Mouse (Mus musculus): ENCODE results near the gene Olfr1033. TPM values are rescaled to one million over a fixed set of nuclear protein-coding genes. Genes with fewer than 3 reads are reported as not detected.
"Not testable (repeated sequence)": the region's sequence is repeated elsewhere in the genome, so short reads cannot be mapped to it uniquely, and the experiment has no call there.

The Olfr1033 gene
- not detected for total RNA-seq (2022)

DNA sequence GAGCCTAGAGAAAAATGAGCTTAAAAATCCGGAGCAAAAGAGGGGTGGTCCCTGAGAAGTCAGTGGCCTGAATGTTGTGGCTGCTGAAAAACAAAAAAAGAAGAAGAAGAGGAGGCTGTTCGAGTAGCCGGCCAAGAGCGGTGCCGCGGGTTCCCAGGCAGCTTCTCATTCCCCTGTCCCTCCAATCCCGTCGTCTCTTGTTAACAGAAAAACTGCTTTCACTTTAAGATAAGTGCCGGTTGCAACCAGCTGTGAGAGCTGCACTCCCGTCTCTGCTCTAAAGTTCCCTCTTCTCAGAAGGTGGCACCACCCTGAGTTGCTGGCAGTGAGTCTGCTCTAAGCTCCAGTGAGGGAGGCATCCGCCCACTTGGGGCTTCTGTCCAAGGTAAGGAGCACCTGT, at the start of gene Olfr1033:
Gene Olfr1033 (plus strand): TSS at position 228 of the 400 bp plus-strand sequence.
- DNase-seq (ENCODE audit: low spot score in 2 of 2) = not testable (repeated sequence)

DNA sequence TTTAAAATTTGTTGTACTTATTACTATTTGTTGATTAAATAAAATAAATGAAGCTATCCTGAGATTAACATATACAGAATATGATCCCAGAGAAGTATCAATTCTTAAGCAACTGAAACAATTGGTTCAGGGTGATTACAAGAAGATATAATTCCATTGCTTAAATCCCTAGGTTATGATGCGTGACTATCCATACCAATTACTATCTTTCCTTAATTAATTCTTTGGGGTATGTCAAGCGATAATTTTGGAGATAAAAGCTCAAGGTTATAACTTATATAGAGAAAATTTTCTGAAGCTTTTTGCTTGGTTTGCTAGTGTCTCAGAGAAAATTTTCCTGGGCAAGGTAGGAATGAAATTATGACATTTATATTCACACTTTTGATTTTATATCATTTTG, 46.8 kb upstream of the Olfr1033 start, which contains the start of gene Olfr1029:
Gene Olfr1029 (plus strand): TSS at position 301 of the 400 bp plus-strand sequence.
- no peak for DNase-seq (ENCODE audit: low spot score in 2 of 2)

DNA sequence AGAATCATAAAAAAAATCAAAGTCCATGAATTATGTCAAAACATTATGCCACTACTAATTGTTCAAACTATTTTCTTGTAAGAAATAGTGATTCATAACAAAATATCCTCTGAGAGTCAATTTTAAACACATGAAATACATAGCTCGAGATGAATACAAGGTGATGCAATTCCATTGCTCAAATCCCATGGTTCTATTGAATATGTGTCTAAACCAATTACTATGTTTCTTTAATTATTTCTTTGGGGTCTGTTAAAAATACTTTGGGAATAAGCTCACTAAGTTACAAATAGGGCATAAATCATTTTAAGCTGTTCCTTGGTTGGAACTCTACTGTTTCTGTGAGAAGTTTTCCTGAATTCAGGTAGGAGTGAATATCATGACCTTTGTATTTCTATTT, 41.5 kb upstream of the Olfr1033 start, which contains the start of gene Olfr1030:
Gene Olfr1030 (plus strand): TSS at position 301 of the 400 bp plus-strand sequence.
- DNase-seq (ENCODE audit: low spot score in 2 of 2) = no peak

- DNase-seq (ENCODE audit: low spot score in 2 of 2) = no peak
Observed at GRCm38 (mm10) chr2:85990004-85990403, 30.4 kb upstream of the Olfr1033 start, which contains the start of gene Olfr1031. Olfr1031 (plus strand) TSS chr2:85990304.

DNA sequence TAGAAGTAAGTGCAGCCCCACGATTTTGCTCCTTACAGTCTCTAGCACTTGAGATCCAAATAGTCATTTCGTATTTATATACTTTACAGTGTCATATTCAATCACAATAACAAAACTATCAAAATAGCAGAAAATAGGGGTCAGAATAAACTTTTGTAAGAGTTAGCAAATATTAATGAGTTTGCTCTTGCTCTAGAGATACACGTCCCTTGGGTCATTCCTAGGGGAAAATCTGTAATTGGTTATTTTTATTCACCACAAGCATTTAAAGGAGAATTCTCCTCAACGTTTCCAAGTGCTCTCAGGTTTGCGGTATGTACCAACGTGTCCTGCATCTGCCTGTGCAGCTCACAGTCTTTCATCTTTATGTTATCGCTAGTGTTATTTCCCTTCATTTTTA, 15.2 kb upstream of the Olfr1033 start, which contains the start of gene Olfr1032:
Gene Olfr1032 (plus strand): TSS at position 301 of the 400 bp plus-strand sequence.
- DNase-seq (ENCODE audit: low spot score in 2 of 2) = no peak

- not testable (repeated sequence) for DNase-seq (ENCODE audit: low spot score in 2 of 2)
Observed at GRCm38 (mm10) chr2:86021518-86021917, 1.1 kb downstream of the Olfr1033 start.

- no peak for DNase-seq (ENCODE audit: low spot score in 2 of 2)
Observed at GRCm38 (mm10) chr2:86045561-86045960, 25.1 kb downstream of the Olfr1033 start, which contains the start of gene Olfr1034. Olfr1034 (plus strand) TSS chr2:86045861.

DNA sequence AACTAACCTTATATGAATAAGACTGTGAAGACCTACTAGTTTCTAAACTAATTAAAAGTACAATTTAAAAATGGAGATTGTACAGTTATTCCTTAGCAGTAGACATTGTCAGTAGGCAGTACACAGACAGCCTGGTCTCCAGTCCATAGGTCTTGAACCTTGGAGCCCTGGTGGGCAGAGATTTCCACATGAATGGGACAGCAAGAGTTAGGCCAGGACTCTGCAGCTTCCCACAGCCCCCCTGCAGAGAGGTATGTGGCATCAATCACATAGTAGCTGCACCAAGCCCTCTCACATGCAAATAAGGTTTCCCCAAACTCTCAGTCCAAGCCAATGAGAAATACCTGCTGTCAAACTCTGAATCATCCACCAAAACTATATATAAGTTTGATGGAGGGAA, 30.3 kb downstream of the Olfr1033 start:
- DNase-seq (ENCODE audit: low spot score in 2 of 2) = not testable (repeated sequence)

- DNase-seq (ENCODE audit: low spot score in 2 of 2) = not testable (repeated sequence)
Observed at GRCm38 (mm10) chr2:86063766-86064165, 43.3 kb downstream of the Olfr1033 start.

- DNase-seq (ENCODE audit: low spot score in 2 of 2) = no peak
Observed at GRCm38 (mm10) chr2:86070189-86070588, 49.8 kb downstream of the Olfr1033 start.

GRCm38 (mm10) chr2:86073692-86074091, 53.3 kb downstream of the Olfr1033 start, which contains the start of gene Olfr1036:
Olfr1036 (plus strand) TSS chr2:86073992.
- not testable (repeated sequence) for DNase-seq (ENCODE audit: low spot score in 2 of 2)

- not testable (repeated sequence) for DNase-seq (ENCODE audit: low spot score in 2 of 2)
Observed at GRCm38 (mm10) chr2:86080478-86080877, 60.0 kb downstream of the Olfr1033 start.

- no peak for DNase-seq (ENCODE audit: low spot score in 2 of 2)
Observed at GRCm38 (mm10) chr2:86087285-86087684, 66.9 kb downstream of the Olfr1033 start, which contains the start of gene Olfr1037. Olfr1037 (minus strand) TSS chr2:86087385.

Other genes starting within 250 kb of the Olfr1033 start
- gene Olfr1014, start 247.9 kb upstream of the Olfr1033 start, total RNA-seq (2022) = not detected
- gene Olfr1015, start 238.6 kb upstream of the Olfr1033 start, total RNA-seq (2022) = not detected
- not detected for gene Olfr1016, start 218.1 kb upstream of the Olfr1033 start, total RNA-seq (2022)
- not detected for gene Olfr1018, start 202.2 kb upstream of the Olfr1033 start, total RNA-seq (2022)
- gene Olfr1019, start 175.2 kb upstream of the Olfr1033 start, total RNA-seq (2022) = not detected
- not detected for gene Olfr1020, start 173.6 kb upstream of the Olfr1033 start, total RNA-seq (2022)
- not detected for gene Olfr1022, start 152.0 kb upstream of the Olfr1033 start, total RNA-seq (2022)
- not detected for gene Olfr1023, start 135.0 kb upstream of the Olfr1033 start, total RNA-seq (2022)
- gene Olfr1024, start 115.6 kb upstream of the Olfr1033 start, total RNA-seq (2022) = not detected
- not detected for gene Olfr1025-ps1, start 105.4 kb upstream of the Olfr1033 start, total RNA-seq (2022)
- gene Olfr1026, start 99.1 kb upstream of the Olfr1033 start, total RNA-seq (2022) = not detected
- under 1 TPM in 2 of 4 experiments, not detected in 2; 0.09 to 0.11 TPM for gene Olfr1028, start 70.2 kb upstream of the Olfr1033 start, total RNA-seq (2022)
- under 1 TPM in 1 of 4 experiments, not detected in 3; 0.18 TPM for gene Olfr1029, start 46.7 kb upstream of the Olfr1033 start, total RNA-seq (2022)
- not detected for gene Olfr1030, start 41.4 kb upstream of the Olfr1033 start, total RNA-seq (2022)
- not detected for gene Olfr1031, start 30.3 kb upstream of the Olfr1033 start, total RNA-seq (2022)
- not detected for gene Olfr1032, start 15.1 kb upstream of the Olfr1033 start, total RNA-seq (2022)
- not detected for gene Olfr1034, start 25.2 kb downstream of the Olfr1033 start, total RNA-seq (2022)
- not detected for gene Olfr1036, start 53.4 kb downstream of the Olfr1033 start, total RNA-seq (2022)
- not detected for gene Olfr1037, start 66.8 kb downstream of the Olfr1033 start, total RNA-seq (2022)
- gene Olfr1039, start 115.3 kb downstream of the Olfr1033 start, total RNA-seq (2022) = not detected
- gene Olfr1040, start 126.1 kb downstream of the Olfr1033 start, total RNA-seq (2022) = not detected
- not detected for gene Olfr1042, start 141.2 kb downstream of the Olfr1033 start, total RNA-seq (2022)
- gene Olfr1043, start 146.9 kb downstream of the Olfr1033 start, total RNA-seq (2022) = not detected
- gene Olfr1044, start 157.2 kb downstream of the Olfr1033 start, total RNA-seq (2022) = not detected
- not detected for gene Olfr52, start 165.1 kb downstream of the Olfr1033 start, total RNA-seq (2022)
- gene Olfr1045, start 182.4 kb downstream of the Olfr1033 start, total RNA-seq (2022) = not detected
- not detected for gene Olfr1046, start 198.7 kb downstream of the Olfr1033 start, total RNA-seq (2022)
- not detected for gene Olfr1047, start 210.8 kb downstream of the Olfr1033 start, total RNA-seq (2022)
- not detected for gene Olfr1048, start 219.7 kb downstream of the Olfr1033 start, total RNA-seq (2022)
- not detected for gene Olfr1049, start 237.7 kb downstream of the Olfr1033 start, total RNA-seq (2022)